Mouse (Mus musculus): Measurements from ENCODE around the gene Rbm5.

- TF ChIP-seq CTCF (IDR thresholded peaks at IDR 0.05; ENCODE audit: low read depth): no peak
- TF ChIP-seq EP300 (IDR thresholded peaks at IDR 0.05; ENCODE audit: low read depth): no peak
Observed at GRCm38 (mm10) chr9:107728919-107729670, 41.7 kb downstream of the Rbm5 start.

Data from liver, postnatal 0 days (tissue).